Mouse (Mus musculus): ENCODE data around the gene Ctu2.

- TF ChIP-seq POLR2A (IDR thresholded peaks at IDR 0.05; ENCODE audit: low read depth, low read length), result no peak
- no peak for TF ChIP-seq CTCF (conservative IDR thresholded peaks at IDR 0.05 in 1 of 2, IDR thresholded peaks at IDR 0.05 in 1 of 2; ENCODE audit: low read depth in 2 of 2, low read length in 2 of 2)
- TF ChIP-seq KAT2A (IDR thresholded peaks at IDR 0.05; ENCODE audit: insufficient replicate concordance, low read length), result no peak
- no peak for TF ChIP-seq E2F4 (IDR thresholded peaks at IDR 0.05; ENCODE audit: insufficient replicate concordance, low read depth, low read length)
- no peak for TF ChIP-seq EP300 (IDR thresholded peaks at IDR 0.05; ENCODE audit: low read length)
Measured at GRCm38 (mm10) chr8:122463651-122464640, 12.0 kb upstream of the Ctu2 start.

Data from CH12.LX (cell line).